Mouse (Mus musculus): ENCODE results near the gene Chrd.

Gene Chrd

GRCm38 (mm10) chr16:20732925-20733730, at the start of gene Chrd:
Chrd (plus strand) TSS chr16:20733127.
- peak; percentile 57 to 71 for DNase-seq

GRCm38 (mm10) chr16:20690774-20691173, 42.2 kb upstream of the Chrd start:
- DNase-seq = no peak

DNA sequence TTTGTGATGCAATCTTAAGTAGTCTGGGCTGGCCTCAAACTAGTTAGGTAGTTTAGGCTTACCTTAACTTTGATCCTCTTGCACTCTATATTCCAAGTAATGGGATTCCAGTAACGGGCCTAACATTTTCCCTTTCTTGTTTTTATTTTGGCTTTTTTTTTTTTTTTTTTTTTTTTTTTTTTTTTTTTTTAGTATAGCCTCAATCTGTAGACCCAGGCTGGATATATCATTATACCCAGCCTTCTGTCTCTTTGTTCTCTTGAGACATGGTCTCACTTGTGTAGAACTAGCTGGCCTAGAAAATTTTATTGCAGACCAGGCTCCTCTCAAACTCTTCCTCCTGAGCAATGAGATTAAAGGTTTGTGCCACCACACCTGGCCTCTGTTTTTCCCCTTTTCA, 41.3 kb upstream of the Chrd start:
- DNase-seq = no peak

DNA sequence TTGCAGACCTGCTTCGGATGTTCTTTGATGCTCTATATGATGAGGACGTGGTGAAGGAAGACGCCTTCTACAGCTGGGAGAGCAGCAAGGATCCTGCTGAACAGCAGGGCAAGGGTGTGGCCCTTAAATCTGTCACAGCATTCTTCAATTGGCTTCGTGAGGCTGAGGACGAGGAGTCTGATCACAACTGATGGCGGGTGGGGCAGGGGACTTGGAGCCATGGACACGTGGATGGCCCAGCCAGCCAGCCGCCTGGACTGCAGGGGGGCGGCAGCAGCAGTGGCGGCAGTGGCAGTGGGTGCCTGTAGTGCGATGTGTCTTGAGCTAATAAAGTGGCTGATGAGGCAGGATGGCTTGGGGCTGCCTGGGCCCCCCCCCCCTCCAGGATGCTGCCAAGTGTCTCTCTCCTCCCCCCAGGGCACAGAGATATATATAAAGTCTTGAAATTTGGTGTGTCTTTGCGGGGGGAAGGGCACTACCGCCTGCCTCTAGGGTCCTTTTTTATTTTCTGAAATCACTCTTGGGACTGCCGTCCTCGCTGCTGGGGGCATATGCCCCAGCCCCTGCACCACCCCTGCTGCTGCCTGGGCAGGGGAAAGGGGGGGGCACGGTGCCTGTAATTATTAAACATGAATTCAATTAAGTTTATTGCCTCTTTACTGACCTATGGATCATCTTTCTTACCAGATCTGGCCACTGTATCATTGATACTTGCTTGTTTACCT, 40.5 kb upstream of the Chrd start:
- DNase-seq = no peak

GRCm38 (mm10) chr16:20693111-20693701, 39.7 kb upstream of the Chrd start, which contains the start of gene Fam131a:
Fam131a (plus strand) TSS chr16:20693241.
- DNase-seq = peak; percentile 91 to 94

GRCm38 (mm10) chr16:20694781-20695180, 38.1 kb upstream of the Chrd start:
- peak; percentile 51 to 53 for DNase-seq

DNA sequence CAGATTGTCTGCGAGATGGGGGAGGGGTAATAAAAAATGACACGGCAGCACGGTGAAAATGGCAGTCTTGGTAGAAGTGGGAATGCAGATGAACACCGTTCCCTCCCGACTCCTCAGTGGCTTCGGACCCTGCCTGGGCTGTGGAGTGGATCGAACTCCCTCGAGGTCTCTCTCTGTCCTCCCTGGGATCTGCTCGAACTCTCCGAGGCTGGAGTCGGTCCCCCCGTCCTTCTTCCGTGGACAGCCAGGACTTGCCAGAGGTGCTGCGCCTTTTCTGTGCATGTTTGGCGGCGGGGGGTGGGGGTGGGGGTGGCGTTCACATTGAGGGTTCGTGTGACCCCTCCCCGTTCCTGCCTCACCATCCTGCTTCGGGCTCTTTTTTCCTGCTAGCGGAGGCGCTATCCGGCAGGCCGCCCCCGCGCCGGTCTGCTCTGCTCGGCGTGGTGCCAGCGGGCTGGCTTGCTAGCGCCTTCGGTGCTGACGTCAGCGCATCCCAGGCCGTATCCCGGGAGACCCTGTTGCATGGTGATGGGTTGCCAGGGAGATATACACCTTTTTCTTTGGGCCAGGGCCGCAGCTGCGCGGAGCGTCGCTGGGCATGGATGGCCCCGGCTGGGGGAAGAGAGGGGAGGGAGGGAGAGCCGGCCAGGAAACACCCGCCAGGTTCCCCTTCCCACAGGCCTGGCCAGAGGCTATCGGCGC, 37.2 kb upstream of the Chrd start:
- peak; percentile 75 to 80 for DNase-seq

- no peak for DNase-seq
Observed at GRCm38 (mm10) chr16:20699266-20699665, 33.7 kb upstream of the Chrd start.

GRCm38 (mm10) chr16:20700036-20700435, 32.9 kb upstream of the Chrd start:
- no peak for DNase-seq

GRCm38 (mm10) chr16:20701316-20701715, 31.6 kb upstream of the Chrd start:
- no peak for DNase-seq

DNA sequence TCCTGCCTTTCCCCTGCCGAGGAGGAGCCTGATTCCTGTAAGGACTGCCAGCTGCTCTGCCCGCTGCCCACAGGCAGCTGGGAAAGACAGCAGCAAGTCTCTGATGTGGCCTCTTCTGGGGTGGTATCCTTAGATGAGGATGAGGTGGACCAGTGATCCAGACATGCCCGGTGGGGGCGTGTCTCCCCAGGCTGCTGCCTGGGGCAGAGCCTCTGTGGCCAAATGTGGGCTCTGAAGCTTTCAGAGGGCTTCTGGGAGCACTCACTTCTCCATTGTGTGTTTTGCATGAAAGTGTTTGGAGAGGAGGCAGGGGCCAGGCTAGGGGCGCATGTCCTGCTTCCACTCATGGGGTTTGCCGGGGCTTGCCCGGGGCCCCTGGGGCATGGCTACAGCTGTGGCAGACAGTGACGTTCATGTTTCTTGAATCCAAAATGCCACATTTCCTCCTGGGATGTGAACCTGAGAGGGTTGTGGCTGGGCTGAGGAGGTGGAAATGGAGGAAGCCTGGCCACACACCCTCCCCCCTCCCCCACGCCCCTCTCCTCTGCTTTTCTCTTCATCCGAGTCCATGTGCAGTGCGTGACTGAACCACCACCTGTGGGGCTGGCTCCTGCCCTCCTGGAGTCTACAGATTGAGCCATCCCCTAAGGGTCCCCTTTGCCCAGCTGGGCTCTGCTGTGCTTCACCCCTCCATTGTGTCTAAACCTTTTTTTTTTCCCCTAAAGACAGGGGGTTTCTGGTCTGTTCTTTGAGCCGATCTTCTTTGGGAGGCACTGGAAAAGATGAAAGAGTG, 31.0 kb upstream of the Chrd start:
- no peak for DNase-seq

- peak; percentile 54 to 58 for DNase-seq
Observed at GRCm38 (mm10) chr16:20702522-20702893, 30.4 kb upstream of the Chrd start.

DNA sequence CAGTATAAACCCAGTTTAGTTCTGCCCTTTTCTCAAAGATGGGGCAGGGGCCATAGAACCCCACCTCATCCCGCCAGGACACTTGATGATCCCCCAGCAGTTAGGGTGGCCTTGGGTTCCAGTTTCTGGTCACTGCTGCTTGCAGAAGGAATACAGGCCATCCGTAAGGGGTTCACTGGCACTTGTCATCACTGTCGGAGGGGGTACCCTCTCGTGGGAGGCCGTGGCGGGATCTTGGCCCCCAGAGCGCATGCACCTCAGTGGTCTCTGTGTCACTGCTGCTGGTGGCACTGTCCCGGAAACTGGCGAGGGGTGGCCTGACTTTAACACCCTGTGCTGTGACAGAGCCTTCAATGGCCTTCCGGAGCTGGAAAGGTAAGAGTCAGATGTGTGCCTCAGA, 29.9 kb upstream of the Chrd start:
- no peak for DNase-seq

- DNase-seq = no peak
Observed at GRCm38 (mm10) chr16:20703699-20704400, 29.1 kb upstream of the Chrd start.

DNA sequence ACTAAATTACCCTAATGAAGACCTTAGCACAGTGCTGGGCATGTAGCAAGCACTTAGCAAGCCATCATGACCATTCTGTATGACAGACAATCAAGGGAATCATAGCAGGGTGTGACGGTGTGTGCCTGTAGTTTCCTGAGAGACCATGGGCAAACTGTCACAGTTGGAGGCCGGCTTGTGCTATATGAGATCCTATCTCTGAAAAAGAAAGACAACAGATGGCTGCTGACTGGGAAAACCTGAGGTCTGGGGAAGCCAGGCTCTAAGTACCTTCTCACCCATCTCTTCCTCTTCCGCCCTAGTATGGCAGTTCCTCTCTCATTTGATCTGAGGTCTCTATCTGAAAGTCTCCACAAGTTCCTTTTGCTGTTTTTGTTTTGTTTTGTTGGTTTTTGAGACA, 27.1 kb upstream of the Chrd start:
- no peak for DNase-seq

GRCm38 (mm10) chr16:20706407-20707055, 26.4 kb upstream of the Chrd start:
- DNase-seq = no peak

DNA sequence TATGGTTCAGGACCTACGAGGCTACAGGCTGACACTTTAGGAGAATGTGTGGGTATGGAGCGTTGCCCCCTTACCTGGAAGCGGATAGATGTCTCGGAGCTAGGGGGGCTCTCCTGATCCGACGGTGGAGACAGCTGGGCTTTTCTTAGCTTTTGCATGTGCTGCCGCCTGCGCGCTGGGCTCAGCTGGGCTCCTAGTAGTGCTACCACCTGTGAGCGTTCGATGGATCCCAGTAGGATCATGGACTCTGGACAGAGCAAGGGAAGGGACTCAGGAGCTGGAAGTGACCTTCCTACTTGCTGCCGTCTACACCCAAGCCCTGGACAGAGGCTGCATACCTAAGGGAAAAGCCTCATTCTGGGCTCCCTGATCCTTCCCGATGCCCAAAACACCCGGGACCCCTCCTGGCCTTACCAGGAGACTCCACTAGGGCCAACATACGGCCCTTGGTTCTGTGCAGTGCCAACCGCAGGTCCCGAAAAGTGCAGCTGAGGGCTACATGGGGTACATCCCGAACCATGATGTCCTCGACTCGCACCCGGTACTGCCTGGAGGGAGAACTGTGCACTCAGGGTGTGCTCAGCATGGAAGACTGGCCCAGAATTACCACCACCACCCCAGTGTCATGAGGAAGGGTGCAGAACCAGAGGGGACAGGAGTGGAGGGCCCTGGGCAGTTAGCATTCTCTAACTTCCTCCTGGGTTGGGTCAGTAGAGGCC, 24.5 kb upstream of the Chrd start:
- no peak for DNase-seq

GRCm38 (mm10) chr16:20708939-20709734, 23.8 kb upstream of the Chrd start:
- no peak for DNase-seq

DNA sequence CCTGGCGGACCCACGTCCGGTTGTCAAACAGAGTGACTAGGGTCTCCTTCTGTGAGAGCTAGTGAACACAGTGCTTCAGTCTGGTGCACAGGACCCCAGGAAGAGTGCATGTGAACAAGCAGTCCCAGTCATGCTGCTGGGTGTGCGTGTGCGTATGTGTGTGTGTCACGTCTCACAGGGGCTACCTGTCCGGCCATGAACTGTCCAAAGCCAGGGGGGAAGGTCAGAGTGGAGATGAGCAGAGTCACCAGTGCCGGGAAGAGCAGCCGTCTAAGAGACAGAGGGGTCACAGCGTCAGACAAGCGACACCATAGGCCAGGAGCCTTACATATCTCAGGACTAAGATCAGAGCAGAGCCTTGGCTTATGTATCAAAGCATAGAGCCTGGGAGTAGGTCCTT, 22.6 kb upstream of the Chrd start:
- DNase-seq = no peak

GRCm38 (mm10) chr16:20710810-20711209, 22.1 kb upstream of the Chrd start:
- no peak for DNase-seq

All from lung, adult 18-20 months (tissue).